Mouse (Mus musculus) cortical plate, adult 2 months (tissue): ENCODE results near the gene Fam3c.

Experiments used
- CTCF ChIP-seq: fragments of 200-500 bp; IDR thresholded peaks from 2 replicates; pipeline ENCODE4 v1.5.1; 2011; ENCODE audit warnings: mild to moderate bottlenecking, control low read depth, low read length; ENCODE audit not compliant: insufficient read depth; ENCODE audit errors: extremely low read depth
- POLR2A ChIP-seq: fragments of 200-500 bp; IDR thresholded peaks from 2 replicates; pipeline ENCODE4 v1.6.1; 2011; ENCODE audit warnings: mild to moderate bottlenecking, low read length, control low read depth; ENCODE audit not compliant: insufficient read depth; ENCODE audit errors: extremely low read depth

DNA sequence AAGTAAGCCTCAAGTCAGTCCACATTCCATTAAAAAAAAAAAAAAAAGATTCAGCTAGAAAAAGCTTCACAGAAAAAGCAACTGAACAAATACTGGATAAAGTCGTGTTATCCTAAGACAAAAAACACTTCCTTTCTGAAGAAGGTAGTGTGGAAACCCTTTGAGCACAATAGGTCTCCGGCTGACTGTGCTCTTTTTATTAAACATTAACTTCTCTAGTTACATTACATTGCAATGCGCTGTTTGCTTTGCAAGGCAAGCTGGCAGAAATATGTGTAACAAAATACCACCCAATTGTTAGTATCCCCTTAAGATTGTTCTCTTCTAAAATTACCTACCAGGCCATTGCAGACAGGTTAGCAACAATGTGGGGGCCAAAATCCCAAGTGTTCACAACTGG is 5.9 kb upstream of the Fam3c start:
- TF ChIP-seq CTCF (no peak), POLR2A (no peak)
